Mouse (Mus musculus): ENCODE results near the gene Polrmt.

Gene Polrmt

DNA sequence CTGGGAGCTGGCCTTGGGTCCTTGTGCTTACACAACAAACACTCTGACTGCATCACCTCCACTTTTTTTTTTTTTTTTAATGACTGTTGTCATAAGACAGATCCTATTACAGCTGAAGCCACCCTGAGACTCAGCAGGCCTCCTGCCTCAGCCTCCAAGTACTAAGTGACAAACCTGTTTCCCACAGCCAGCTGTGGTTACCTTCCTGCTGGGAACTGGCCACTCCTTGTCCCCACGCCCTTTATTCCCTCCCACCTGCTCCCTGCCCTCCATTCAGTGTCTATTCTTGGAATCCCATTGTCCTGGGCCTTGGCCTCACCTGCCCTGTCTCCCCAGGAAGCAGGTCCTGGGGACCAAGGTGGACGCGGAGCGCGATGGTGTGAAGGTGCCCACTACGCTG, 58.9 kb downstream of the Polrmt start:
- DNase-seq (ENCODE audit: low spot score) = no peak

DNA sequence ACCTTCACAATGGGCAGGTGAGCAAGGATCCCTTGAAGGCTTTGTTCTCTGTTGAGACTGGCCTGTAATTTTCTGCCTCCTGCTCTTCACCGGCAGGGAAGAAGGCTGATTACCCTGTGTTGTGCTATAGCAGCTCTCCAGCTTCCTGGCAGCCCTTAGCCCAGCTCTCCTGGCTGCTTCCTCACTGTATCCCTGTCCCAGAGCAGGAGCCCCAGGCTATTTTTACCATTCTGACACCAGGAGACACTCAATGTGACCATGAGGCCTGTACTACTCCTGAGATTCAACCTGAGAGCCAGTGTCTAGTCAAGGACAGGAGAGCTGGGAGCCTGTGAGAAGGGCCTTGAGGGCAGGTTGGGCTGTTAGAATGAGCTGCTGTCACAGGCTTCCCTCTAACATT, 59.7 kb downstream of the Polrmt start:
- no peak for DNase-seq (ENCODE audit: low spot score)

DNA sequence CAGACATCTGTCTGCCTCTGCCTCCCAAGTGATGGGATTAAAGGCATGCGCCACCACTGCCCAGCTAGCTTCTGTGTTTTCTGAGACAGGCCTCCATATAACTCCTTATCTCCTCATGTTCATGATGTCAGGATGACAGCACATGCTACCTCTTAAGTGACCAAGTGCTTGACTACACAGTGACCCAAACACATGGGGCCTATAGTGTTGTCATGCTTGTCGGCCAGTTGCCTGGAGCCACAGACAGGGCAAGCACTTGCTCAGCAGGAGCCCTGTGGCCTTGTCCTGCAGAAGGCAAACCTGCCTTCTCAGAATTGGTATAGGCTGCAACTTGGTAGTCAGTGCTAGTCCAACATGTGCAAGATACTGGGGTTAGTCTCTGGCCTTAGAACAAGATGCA, 60.2 kb downstream of the Polrmt start:
- no peak for DNase-seq (ENCODE audit: low spot score)

Measured in spleen, adult 12 weeks (tissue).